Mouse (Mus musculus) embryonic fibroblast, embryonic 13.5 days (primary cell): Measurements from ENCODE around the gene Anp32a.
A peak's percentile ranks its signal among the peaks of the same experiment; 100 is the strongest.

Experiments used
- CTCF ChIP-seq: IDR thresholded peaks from 2 replicates; pipeline ENCODE4 v1.5.1; 2011; ENCODE audit warnings: mild to moderate bottlenecking, control low read depth, low read length, moderate library complexity, borderline replicate concordance; ENCODE audit not compliant: insufficient read depth
- POLR2A ChIP-seq: IDR thresholded peaks from 2 replicates; pipeline ENCODE4 v1.6.1; 2011; ENCODE audit warnings: low read depth, mild to moderate bottlenecking, control low read depth, low read length, moderate library complexity

- peak; percentile 42 for TF ChIP-seq POLR2A
- TF ChIP-seq CTCF, result no peak
Observed at GRCm38 (mm10) chr9:62343904-62344491, 2.9 kb downstream of the Anp32a start.
